8 mouse cellular contexts compared by ENCODE assay signal in the genomic region with DNA sequence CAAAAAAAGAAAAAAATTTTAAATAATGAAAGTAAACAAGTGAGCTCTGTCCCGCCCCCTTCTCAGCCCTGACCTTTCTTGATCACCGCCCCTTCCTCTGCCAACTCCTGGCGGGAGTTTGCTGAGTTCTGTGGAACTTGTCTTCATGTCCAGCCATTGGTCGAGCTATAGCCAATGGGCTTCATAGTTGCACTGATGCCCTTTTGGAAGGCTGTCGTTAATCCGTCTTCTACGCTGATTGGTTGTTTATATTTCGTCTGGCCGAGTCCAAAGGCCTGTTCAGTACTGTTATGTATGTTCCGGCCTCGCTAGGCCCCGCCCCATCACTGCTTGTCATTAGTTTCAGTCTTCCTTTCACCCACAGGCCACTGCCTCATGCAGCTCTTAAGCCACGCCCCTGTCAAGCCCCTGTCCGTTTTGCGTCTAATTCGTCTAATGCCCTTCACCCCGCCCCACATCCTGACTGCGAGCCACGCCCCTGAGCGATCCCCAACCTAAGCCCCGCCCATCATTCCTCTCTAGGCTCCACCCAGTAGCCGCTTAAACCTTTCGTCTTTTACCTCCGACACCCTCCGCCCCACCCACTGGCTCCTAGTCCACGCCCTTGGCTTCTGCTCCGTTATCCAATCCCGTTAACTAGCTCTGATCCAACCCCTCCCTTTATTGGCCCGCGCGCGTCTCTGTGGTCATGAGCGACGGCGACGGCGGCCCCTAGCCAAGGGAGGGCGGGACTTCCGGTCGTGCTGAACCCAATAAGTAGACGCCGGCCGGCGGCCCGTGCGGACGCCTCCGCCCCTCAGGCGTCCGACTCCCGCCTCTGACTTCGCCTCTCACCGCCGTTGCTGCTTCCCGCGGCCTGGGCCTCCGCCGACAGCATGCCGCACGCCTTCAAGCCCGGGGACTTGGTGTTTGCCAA. TPM values are rescaled to one million over a fixed set of nuclear protein-coding genes. Genes with fewer than 3 reads are reported as not detected.
DNase-seq lines count a peak whose midpoint lies in the region; ATAC-seq and TF ChIP-seq lines count a peak whose summit lies in the region.

A gene (plus strand): TSS at position 755 of the 916 bp plus-strand sequence.

- H3K27me3 ChIP-seq in E14TG2a.4 (ENCODE audit: insufficient read depth, low read length) = no peaks in the 10 kb centered on the region
- H3K27me3 ChIP-seq in forebrain, embryonic 12.5 days = no peaks in the 10 kb centered on the region
- H3K27me3 ChIP-seq in heart, postnatal 0 days (ENCODE audit: control insufficient read depth, insufficient read depth, low read length) = no peaks in the 10 kb centered on the region
- no peaks in the 10 kb centered on the region for H3K27me3 ChIP-seq in liver, embryonic 16.5 days (ENCODE audit: control insufficient read depth, insufficient read depth, low read depth, low read length)
- no peaks in the 10 kb centered on the region for H3K27me3 ChIP-seq in neural tube, embryonic 13.5 days
- no peaks in the 10 kb centered on the region for H3K27me3 ChIP-seq in testis, adult 2 months (ENCODE audit: control insufficient read depth, insufficient read depth, low read length)

- no peak for TF ChIP-seq CTCF in E14TG2a.4 (conservative IDR thresholded peaks at IDR 0.05; ENCODE audit: low read length)
- TF ChIP-seq CTCF in heart, postnatal 0 days (IDR thresholded peaks at IDR 0.05; ENCODE audit: low read depth) = no peak
- 0 out of 2 replicates have a peak, but pooled peaks have one; percentile 0 for TF ChIP-seq CTCF in testis, adult 2 months (IDR thresholded peaks at IDR 0.05; ENCODE audit: control insufficient read depth, insufficient read depth, insufficient replicate concordance, low read depth, low read length)

- ATAC-seq in forebrain, embryonic 12.5 days (ENCODE audit: low FRiP score) = peak; percentile 92
- peak; percentile 90 for ATAC-seq in heart, postnatal 0 days (ENCODE audit: insufficient read depth, low read depth)
- peak; percentile 88 for ATAC-seq in liver, embryonic 16.5 days (ENCODE audit: low read depth)
- ATAC-seq in neural tube, embryonic 13.5 days (ENCODE audit: low read depth) = peak; percentile 95

- TF ChIP-seq EP300 in heart, postnatal 0 days (IDR thresholded peaks at IDR 0.05; ENCODE audit: low read depth) = 0 out of 2 replicates have a peak, but pooled peaks have one; percentile 64

- H3K4me3 ChIP-seq in E14TG2a.4 (replicated peaks; ENCODE audit: low read length) = peak within 1 kb of the TSS; percentile 96
- H3K4me3 ChIP-seq in forebrain, embryonic 12.5 days (replicated peaks) = peak within 1 kb of the TSS; percentile 91
- H3K4me3 ChIP-seq in heart, postnatal 0 days (ENCODE audit: low read depth, low read length) = peak within 1 kb of the TSS; percentile 88
- H3K4me3 ChIP-seq in liver, embryonic 16.5 days (ENCODE audit: low read depth, low read length) = peak within 1 kb of the TSS; percentile 80
- H3K4me3 ChIP-seq in neural tube, embryonic 13.5 days = peak within 1 kb of the TSS; percentile 84
- peak within 1 kb of the TSS; percentile 100 for H3K4me3 ChIP-seq in testis, adult 2 months (ENCODE audit: control insufficient read depth, low read depth, low read length)

- H3K4me1 ChIP-seq in E14TG2a.4 (replicated peaks; ENCODE audit: low read depth, low read length) = peaks cover 47% of the 10 kb centered on the region
- H3K4me1 ChIP-seq in forebrain, embryonic 12.5 days = peaks cover 41% of the 10 kb centered on the region
- H3K4me1 ChIP-seq in heart, postnatal 0 days (ENCODE audit: control insufficient read depth, insufficient read depth) = peaks cover 18% of the 10 kb centered on the region
- peaks cover 35% of the 10 kb centered on the region for H3K4me1 ChIP-seq in liver, embryonic 16.5 days (ENCODE audit: control insufficient read depth, low read depth, low read length)
- peaks cover 43% of the 10 kb centered on the region for H3K4me1 ChIP-seq in neural tube, embryonic 13.5 days (replicated peaks)
- peaks cover 11% of the 10 kb centered on the region for H3K4me1 ChIP-seq in testis, adult 2 months (ENCODE audit: control insufficient read depth, insufficient read depth, low read length)

- no peaks in the 10 kb centered on the region for H3K9me3 ChIP-seq in E14TG2a.4 (ENCODE audit: low read length)
- no peaks in the 10 kb centered on the region for H3K9me3 ChIP-seq in forebrain, embryonic 12.5 days
- no peaks in the 10 kb centered on the region for H3K9me3 ChIP-seq in heart, postnatal 0 days (replicated peaks; ENCODE audit: control insufficient read depth, low read length)
- H3K9me3 ChIP-seq in liver, embryonic 16.5 days (replicated peaks; ENCODE audit: control insufficient read depth, low read length) = no peaks in the 10 kb centered on the region
- no peaks in the 10 kb centered on the region for H3K9me3 ChIP-seq in neural tube, embryonic 13.5 days

- DNase-seq in c-Kit-positive CD71-positive TER-119-positive erythroid progenitor cells, embryonic 14.5 days (ENCODE audit: low spot score) = peak; percentile 100
- peak; percentile 100 for DNase-seq in heart, postnatal 0 days (ENCODE audit: low spot score)
- peak; percentile 100 for DNase-seq in kidney, postnatal 4 days

- peak within 1 kb of the TSS; percentile 93 for H3K9ac ChIP-seq in forebrain, embryonic 12.5 days
- H3K9ac ChIP-seq in heart, postnatal 0 days (replicated peaks; ENCODE audit: low read depth, low read length) = peak within 1 kb of the TSS; percentile 91
- peak within 1 kb of the TSS; percentile 82 for H3K9ac ChIP-seq in liver, embryonic 16.5 days (ENCODE audit: low read depth, low read length)
- H3K9ac ChIP-seq in neural tube, embryonic 13.5 days = peak within 1 kb of the TSS; percentile 95

- under 1% methylated on average over 61 of the region's 61 CpGs for WGBS in forebrain, embryonic 12.5 days
- under 1% methylated on average over 61 of the region's 61 CpGs for WGBS in heart, postnatal 0 days
- under 1% methylated on average over 61 of the region's 61 CpGs for WGBS in liver, embryonic 16.5 days (ENCODE audit: insufficient replicate concordance)
- 0% methylated on average over 60 of the region's 61 CpGs for WGBS in neural tube, embryonic 13.5 days

- H3K27ac ChIP-seq in forebrain, embryonic 12.5 days = peak within 1 kb of the TSS; percentile 69; the same call in 1 of the 2 replicates
- H3K27ac ChIP-seq in heart, postnatal 0 days (ENCODE audit: low read depth) = peak within 1 kb of the TSS; percentile 79
- H3K27ac ChIP-seq in liver, embryonic 16.5 days (ENCODE audit: low read length) = peak within 1 kb of the TSS; percentile 71
- H3K27ac ChIP-seq in neural tube, embryonic 13.5 days (replicated peaks) = peak within 1 kb of the TSS; percentile 72
- peak within 1 kb of the TSS; percentile 97 for H3K27ac ChIP-seq in testis, adult 2 months (ENCODE audit: control insufficient read depth, insufficient read depth, low read depth, low read length)

- H3K4me2 ChIP-seq in forebrain, embryonic 12.5 days = peak within 1 kb of the TSS; percentile 99
- H3K4me2 ChIP-seq in heart, postnatal 0 days (ENCODE audit: low read depth, low read length) = peak within 1 kb of the TSS; percentile 96
- H3K4me2 ChIP-seq in liver, embryonic 16.5 days (ENCODE audit: low read depth, low read length) = peak within 1 kb of the TSS; percentile 92
- H3K4me2 ChIP-seq in neural tube, embryonic 13.5 days = peak within 1 kb of the TSS; percentile 100

- TF ChIP-seq POLR2A in testis, adult 2 months (IDR thresholded peaks at IDR 0.05; ENCODE audit: control insufficient read depth, low read depth, low read length) = peak; percentile 90

- peaks cover 23% of the 10 kb centered on the region for H3K36me3 ChIP-seq in E14TG2a.4 (ENCODE audit: insufficient read depth, low read length)
- H3K36me3 ChIP-seq in forebrain, embryonic 12.5 days (replicated peaks) = peaks cover 18% of the 10 kb centered on the region
- peaks cover 17% of the 10 kb centered on the region; the same call in 1 of the 2 replicates for H3K36me3 ChIP-seq in heart, postnatal 0 days (replicated peaks; ENCODE audit: control insufficient read depth, insufficient read depth, low read length)
- no peaks in the 10 kb centered on the region for H3K36me3 ChIP-seq in liver, embryonic 16.5 days (ENCODE audit: control insufficient read depth, insufficient read depth)
- H3K36me3 ChIP-seq in neural tube, embryonic 13.5 days = peaks cover 19% of the 10 kb centered on the region
- H3K36me3 ChIP-seq in testis, adult 2 months (ENCODE audit: control insufficient read depth, insufficient read depth, low read length) = peaks cover 3% of the 10 kb centered on the region

RNA-seq across cellular contexts. Expression of the gene that starts here (rescaled TPM):
- polyA plus RNA-seq in forebrain, embryonic 12.5 days (2016; fragmentation: Nextera tagmentation; extraction: Ambion mirVana) = 183 and 188 TPM in 2 replicates
- 23.9 and 35.9 TPM in 2 replicates for total RNA-seq in heart, postnatal 0 days (2014; rRNA removed; ENCODE audit: low replicate concordance)
- 52.1 TPM in 2 replicates for polyA plus RNA-seq in heart, postnatal 0 days (2015; fragmentation: Nextera tagmentation; extraction: Ambion mirVana)
- 36.1 and 37.2 TPM in 2 replicates for polyA plus RNA-seq in liver, embryonic 16.5 days (2015; fragmentation: Nextera tagmentation; extraction: Ambion mirVana)
- polyA plus RNA-seq in neural tube, embryonic 13.5 days (2015; fragmentation: Nextera tagmentation; extraction: Ambion mirVana) = 140 and 150 TPM in 2 replicates
- polyA plus RNA-seq in testis, adult 2 months (2012; rRNA removed) = 115 and 135 TPM in 2 replicates

Comparison
In these comparisons a context has a peak if more than half of its experiments do, and no peak if none do; other contexts are left out.
1. Peak in every context shown above with its lines: DNase-seq, ATAC-seq, H3K4me3 ChIP-seq and H3K27ac ChIP-seq.